In the genomic region with DNA sequence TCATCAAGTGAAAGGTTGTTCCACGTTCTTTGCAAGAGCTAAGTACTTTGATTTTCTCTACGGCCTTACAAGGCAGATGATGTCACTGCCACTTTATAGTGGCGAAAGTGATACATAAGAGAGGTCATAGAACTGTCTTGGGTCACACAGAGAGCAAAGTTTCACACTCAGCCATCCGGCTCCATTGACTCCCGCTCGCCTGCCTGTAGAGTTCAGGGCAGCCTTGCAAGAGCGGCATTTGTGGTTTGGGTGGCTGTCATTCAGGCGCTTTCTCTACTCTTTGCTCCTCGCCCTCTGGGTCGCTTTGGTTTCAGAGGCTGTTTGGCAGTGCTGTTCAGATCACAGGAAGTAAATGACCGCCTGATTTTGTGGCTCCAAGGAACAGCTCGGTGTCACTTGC, we compare ENCODE assay signal across 16 mouse cellular contexts. TPM values are rescaled to one million over a fixed set of nuclear protein-coding genes. Genes with fewer than 3 reads are reported as not detected.
DNase-seq lines count a peak whose midpoint lies in the region; ATAC-seq and TF ChIP-seq lines count a peak whose summit lies in the region.
"Had no signal": no experiment of that assay in that cellular context is flagged by ENCODE, and none has a peak within 500 bp of the region (broad histone marks: within the 10 kb centered on the region; RNA-seq: fewer than 3 reads in every experiment).

No protein-coding gene starts in this region.

- no peaks in the 10 kb centered on the region for H3K9me3 ChIP-seq in neural tube, embryonic 12.5 days
- H3K9me3 ChIP-seq: forebrain, embryonic 15.5 days had no signal

- no peak overlapping the region for H3K4me3 ChIP-seq in neural tube, embryonic 12.5 days
- H3K4me3 ChIP-seq in olfactory bulb, adult 2 months (ENCODE audit: insufficient read depth, low read depth, low read length), result no peak overlapping the region
- no peak overlapping the region for H3K4me3 ChIP-seq in cerebellum, adult 2 months (replicated peaks; ENCODE audit: insufficient read depth, low read depth, low read length)
- H3K4me3 ChIP-seq: forebrain, embryonic 15.5 days had no signal

- peaks cover 2% of the 10 kb centered on the region; the same call in 1 of the 2 replicates for H3K36me3 ChIP-seq in neural tube, embryonic 12.5 days
- H3K36me3 ChIP-seq: forebrain, embryonic 15.5 days had no signal

- no peak for TF ChIP-seq POLR2A in olfactory bulb, adult 2 months (IDR thresholded peaks at IDR 0.05; ENCODE audit: insufficient read depth, low read depth, low read length)
- TF ChIP-seq POLR2A in cerebellum, adult 2 months (IDR thresholded peaks at IDR 0.05; ENCODE audit: borderline replicate concordance, insufficient read depth, low read length), result no peak

- no peak for ATAC-seq in neural tube, embryonic 12.5 days (ENCODE audit: low FRiP score, low read depth)
- peak; percentile 5; the same call in 1 of the 2 replicates for ATAC-seq in granulocyte monocyte progenitor cell, adult 5-6 weeks (replicated peaks; ENCODE audit: poor library complexity, severe bottlenecking)
- no peak for ATAC-seq in inflammation-experienced regulatory T-cells, adult 6 months
- ATAC-seq: forebrain, embryonic 15.5 days; hindbrain, postnatal 0 days had no signal

- 76% methylated on average over 12 of the region's 12 CpGs for WGBS in neural tube, embryonic 12.5 days
- WGBS in olfactory bulb, adult 2 months, result 76% methylated on average over 12 of the region's 12 CpGs
- WGBS in cerebellum, adult 2 months, result 87% methylated on average over 12 of the region's 12 CpGs

- H3K4me2 ChIP-seq in neural tube, embryonic 12.5 days (replicated peaks), result peak overlapping the region; percentile 88
- H3K4me2 ChIP-seq: forebrain, embryonic 15.5 days; midbrain, embryonic 11.5 days had no signal

- H3K4me1 ChIP-seq in neural tube, embryonic 12.5 days, result peaks cover 58% of the 10 kb centered on the region
- H3K4me1 ChIP-seq in olfactory bulb, adult 2 months (ENCODE audit: control insufficient read depth, insufficient read depth, low read length), result peaks cover 50% of the 10 kb centered on the region
- peaks cover 34% of the 10 kb centered on the region for H3K4me1 ChIP-seq in cerebellum, adult 2 months (ENCODE audit: control insufficient read depth, insufficient read depth, low read length)

- no peak overlapping the region for H3K27ac ChIP-seq in neural tube, embryonic 12.5 days
- peak overlapping the region; percentile 59 for H3K27ac ChIP-seq in olfactory bulb, adult 2 months (ENCODE audit: insufficient read depth, low read depth, low read length)
- H3K27ac ChIP-seq in cerebellum, adult 2 months (ENCODE audit: insufficient read depth, low read length), result no peak overlapping the region
- H3K27ac ChIP-seq: forebrain, embryonic 15.5 days; hindbrain, postnatal 0 days had no signal

- no peak for TF ChIP-seq CTCF in olfactory bulb, adult 2 months (IDR thresholded peaks at IDR 0.05; ENCODE audit: insufficient read depth, low read depth, low read length)
- TF ChIP-seq CTCF in cerebellum, adult 2 months (IDR thresholded peaks at IDR 0.05; ENCODE audit: borderline replicate concordance, insufficient read depth, low read depth, low read length), result no peak

- no peaks in the 10 kb centered on the region; the same call in 1 of the 2 replicates for H3K27me3 ChIP-seq in neural tube, embryonic 12.5 days (replicated peaks)
- no peaks in the 10 kb centered on the region for H3K27me3 ChIP-seq in cerebellum, adult 2 months (ENCODE audit: control insufficient read depth, insufficient read depth, low read length)

- DNase-seq in kidney, postnatal 25 days, result peak; percentile 9 to 55
- no peak for DNase-seq in kidney, adult 9 months
- DNase-seq in neural tube, embryonic 10.5 days (ENCODE audit: extremely low spot score, low spot score), result no peak
- DNase-seq in cerebellum, adult 2 months, result no peak
- DNase-seq: cerebellum, adult 8-10 months; embryo, embryonic 11 days; gastrocnemius, postnatal 10 days; heart, postnatal 36 days; right cerebral cortex, postnatal 14 days had no signal

- no peak overlapping the region for H3K9ac ChIP-seq in neural tube, embryonic 12.5 days
- H3K9ac ChIP-seq: forebrain, embryonic 15.5 days had no signal

RNA-seq across cellular contexts. Expression of a gene that starts 4.0 kb away (rescaled TPM):
- 0.57 and 1.0 TPM in 2 replicates for polyA plus RNA-seq in neural tube, embryonic 12.5 days (2016; fragmentation: Nextera tagmentation; extraction: Ambion mirVana)
- 22.5 and 27.5 TPM in 2 replicates for total RNA-seq in granulocyte monocyte progenitor cell, adult 5-6 weeks (2014; fragmentation: Nextera tagmentation)
- total RNA-seq in granulocyte monocyte progenitor cell, adult 5-6 weeks (2017), result 30.5 and 39.8 TPM in 2 replicates
- not detected in 2 replicates for polyA plus RNA-seq in olfactory bulb, adult 2 months (2012; ENCODE audit: insufficient read depth, insufficient read length, low replicate concordance, missing spikeins)
- polyA plus RNA-seq in inflammation-experienced regulatory T-cells, adult 6 months (2017; shearing (Covaris generic)), result under 1 TPM; 0.37 to 0.59 (median 0.58) TPM
- 27.5 and 28.7 TPM in 2 replicates for polyA plus RNA-seq in cerebellum, adult 2 months (2012; rRNA removed)

Comparison
In these comparisons a context has a peak if more than half of its experiments do, and no peak if none do; other contexts are left out.
1. DNase-seq: peak in kidney, postnatal 25 days (2 of 2); none in kidney, adult 9 months (single experiment), neural tube, embryonic 10.5 days (single experiment) and cerebellum, adult 2 months (0 of 2).
2. RNA of a gene that starts 4.0 kb away (polyA plus RNA-seq): 27.5 to 28.7 TPM in cerebellum, adult 2 months; 0.37 to 0.59 TPM in inflammation-experienced regulatory T-cells, adult 6 months, 0.57 to 1.0 TPM in neural tube, embryonic 12.5 days and not detected in olfactory bulb, adult 2 months; every median in the first group is over 10 times any median in the second.